Mouse (Mus musculus) bone marrow macrophage, adult 2 months (primary cell): Measurements from ENCODE around the gene Nkx2-4. TPM values are rescaled to one million over a fixed set of nuclear protein-coding genes. Genes with fewer than 3 reads are reported as not detected.
A peak's percentile ranks its signal among the peaks of the same experiment; 100 is the strongest.

ENCODE experiments used
- H3K27ac ChIP-seq: 2 replicates; pipeline ENCODE4 v1.5.1; 2012; ENCODE audit warnings: low read depth, low read length; ENCODE audit not compliant: insufficient read depth
- H3K4me1 ChIP-seq: 2 replicates; pipeline ENCODE4 v1.6.1; 2012; ENCODE audit warnings: low read length; ENCODE audit not compliant: control insufficient read depth, insufficient read depth
- H3K4me3 ChIP-seq: 2 replicates; pipeline ENCODE4 v1.5.1; 2012; ENCODE audit warnings: mild to moderate bottlenecking, low read length, moderate library complexity; ENCODE audit not compliant: insufficient read depth
- CTCF ChIP-seq: IDR thresholded peaks from 2 replicates; pipeline ENCODE4 v1.5.1; 2012; ENCODE audit warnings: low read depth, mild to moderate bottlenecking, low read length, moderate library complexity
- POLR2A ChIP-seq: IDR thresholded peaks from 2 replicates; pipeline ENCODE4 v1.6.1; 2012; ENCODE audit warnings: mild to moderate bottlenecking, low read depth, low read length, borderline replicate concordance
- polyA plus RNA-seq: library from polyadenylated mRNA; stranded (reverse); fragments of >200 nt; gene quantifications from 2 replicates; pipeline ENCODE4 v1.2.4, GENCODE M21; 2012; ENCODE audit not compliant: missing spikeins, insufficient read depth, insufficient read length

Nkx2-4 gene
- polyA plus RNA-seq: not detected in 2 replicates

- Histone ChIP-seq H3K4me3 (peak within 1 kb of the TSS; percentile 42), H3K27ac (no peak within 1 kb of the TSS), H3K4me1 (no peaks in the 10 kb centered on the region)
- TF ChIP-seq POLR2A (no peak), CTCF (no peak)
These were observed at the start of gene Nkx2-4 for GRCm38 (mm10) chr2:147085072-147085870. TSS of gene Nkx2-4 (minus strand) at chr2:147085445.

- Histone ChIP-seq H3K4me3 (no peak overlapping the region), H3K4me1 (no peaks in the 10 kb centered on the region), H3K27ac (no peak overlapping the region)
- no peak for TF ChIP-seq POLR2A
- no peak for TF ChIP-seq CTCF
These were observed 42.1 kb upstream of the Nkx2-4 start for GRCm38 (mm10) chr2:147127366-147127765.

GRCm38 (mm10) chr2:147119736-147120135 is 34.5 kb upstream of the Nkx2-4 start:
- no peak overlapping the region for H3K27ac ChIP-seq
- no peak for TF ChIP-seq CTCF
- no peak for TF ChIP-seq POLR2A
- no peaks in the 10 kb centered on the region for H3K4me1 ChIP-seq
- no peak overlapping the region for H3K4me3 ChIP-seq

- TF ChIP-seq POLR2A (no peak), CTCF (no peak)
- H3K4me1 ChIP-seq: no peaks in the 10 kb centered on the region
- H3K4me3 ChIP-seq: no peak overlapping the region
- no peak overlapping the region for H3K27ac ChIP-seq
These were observed 1.2 kb upstream of the Nkx2-4 start for GRCm38 (mm10) chr2:147086441-147086840.

- TF ChIP-seq CTCF (no peak), POLR2A (no peak)
- no peak overlapping the region for H3K4me3 ChIP-seq
- H3K4me1 ChIP-seq: no peaks in the 10 kb centered on the region
- no peak overlapping the region for H3K27ac ChIP-seq
These were observed 692 bp upstream of the Nkx2-4 start for GRCm38 (mm10) chr2:147085937-147086336.

GRCm38 (mm10) chr2:147084366-147085071 is 726 bp downstream of the Nkx2-4 start:
- peak overlapping the region; percentile 42 for H3K4me3 ChIP-seq
- no peak overlapping the region for H3K27ac ChIP-seq
- TF ChIP-seq CTCF (no peak), POLR2A (no peak)
- no peaks in the 10 kb centered on the region for H3K4me1 ChIP-seq

GRCm38 (mm10) chr2:147083471-147084365 is 1.5 kb downstream of the Nkx2-4 start:
- 0 out of 2 replicates have a peak overlapping the region, but pooled peaks have one; percentile 0 for H3K4me3 ChIP-seq
- TF ChIP-seq CTCF (no peak), POLR2A (no peak)
- no peaks in the 10 kb centered on the region for H3K4me1 ChIP-seq

GRCm38 (mm10) chr2:147082391-147082790 is 2.9 kb downstream of the Nkx2-4 start:
- Histone ChIP-seq H3K4me1 (no peaks in the 10 kb centered on the region), H3K27ac (no peak overlapping the region), H3K4me3 (no peak overlapping the region)
- TF ChIP-seq CTCF (no peak), POLR2A (no peak)

More at GRCm38 (mm10) chr2:147083471-147084365, 1.5 kb downstream of the Nkx2-4 start:
- no peak overlapping the region for H3K27ac ChIP-seq

GRCm38 (mm10) chr2:147074399-147074798 is 10.8 kb downstream of the Nkx2-4 start:
- H3K27ac ChIP-seq: no peak overlapping the region
- H3K4me3 ChIP-seq: no peak overlapping the region
- TF ChIP-seq POLR2A (no peak), CTCF (no peak)
- no peaks in the 10 kb centered on the region for H3K4me1 ChIP-seq

GRCm38 (mm10) chr2:147073962-147074361 is 11.3 kb downstream of the Nkx2-4 start:
- Histone ChIP-seq H3K27ac (no peak overlapping the region), H3K4me1 (no peaks in the 10 kb centered on the region)

More at GRCm38 (mm10) chr2:147073962-147074361, 11.3 kb downstream of the Nkx2-4 start:
- TF ChIP-seq POLR2A (no peak), CTCF (no peak)
- H3K4me3 ChIP-seq: no peak overlapping the region
